Mouse (Mus musculus) heart, adult 11 months (tissue): ENCODE measurements around the gene Tas1r2.

ENCODE experiments used
- DNase-seq: peaks from one replicate; pipeline ENCODE4 v3.0.0; 2022

Gene Tas1r2

GRCm38 (mm10) chr4:139639801-139640200 is 13.5 kb upstream of the Tas1r2 start:
- no peak for DNase-seq

GRCm38 (mm10) chr4:139640333-139640732 is 13.0 kb upstream of the Tas1r2 start:
- DNase-seq: peak; percentile 86

- no peak for DNase-seq
Observed at GRCm38 (mm10) chr4:139640775-139641174, 12.6 kb upstream of the Tas1r2 start.

GRCm38 (mm10) chr4:139641829-139642425 is 11.4 kb upstream of the Tas1r2 start:
- no peak for DNase-seq

- peak; percentile 92 for DNase-seq
Observed at GRCm38 (mm10) chr4:139643972-139644371, 9.4 kb upstream of the Tas1r2 start.

GRCm38 (mm10) chr4:139646916-139647315 is 6.4 kb upstream of the Tas1r2 start:
- no peak for DNase-seq

GRCm38 (mm10) chr4:139650086-139650743 is 3.1 kb upstream of the Tas1r2 start:
- no peak for DNase-seq

GRCm38 (mm10) chr4:139650907-139651306 is 2.4 kb upstream of the Tas1r2 start:
- DNase-seq: no peak

GRCm38 (mm10) chr4:139661897-139662296 is 8.6 kb downstream of the Tas1r2 start:
- DNase-seq: no peak

GRCm38 (mm10) chr4:139667632-139668031 is 14.3 kb downstream of the Tas1r2 start:
- DNase-seq: no peak

GRCm38 (mm10) chr4:139669847-139670246 is 16.5 kb downstream of the Tas1r2 start:
- DNase-seq: no peak

GRCm38 (mm10) chr4:139675696-139676095 is 22.4 kb downstream of the Tas1r2 start:
- no peak for DNase-seq

- no peak for DNase-seq
Observed at GRCm38 (mm10) chr4:139683728-139684638, 30.6 kb downstream of the Tas1r2 start.

- DNase-seq: no peak
Observed at GRCm38 (mm10) chr4:139684639-139685017, 31.3 kb downstream of the Tas1r2 start.

GRCm38 (mm10) chr4:139688058-139688457 is 34.7 kb downstream of the Tas1r2 start:
- no peak for DNase-seq

- DNase-seq: no peak
Observed at GRCm38 (mm10) chr4:139689627-139690269, 36.4 kb downstream of the Tas1r2 start.

- DNase-seq: no peak
Observed at GRCm38 (mm10) chr4:139693315-139693714, 40.0 kb downstream of the Tas1r2 start.

GRCm38 (mm10) chr4:139697755-139698154 is 44.4 kb downstream of the Tas1r2 start:
- DNase-seq: no peak

- DNase-seq: no peak
Observed at GRCm38 (mm10) chr4:139698602-139699001, 45.3 kb downstream of the Tas1r2 start.

GRCm38 (mm10) chr4:139702914-139703313 is 49.6 kb downstream of the Tas1r2 start:
- no peak for DNase-seq

- DNase-seq: no peak
Observed at GRCm38 (mm10) chr4:139703468-139703867, 50.1 kb downstream of the Tas1r2 start.

GRCm38 (mm10) chr4:139705986-139706385 is 52.6 kb downstream of the Tas1r2 start:
- DNase-seq: no peak
